Mouse (Mus musculus) skeletal muscle tissue, adult 2 months (tissue): ENCODE data around the gene Mettl18.

Experiments
- DNase-seq: peaks from one replicate; pipeline ENCODE4 v3.0.0-alpha.2; 2012; ENCODE audit warnings: low read depth, low spot score

Gene Mettl18

DNA sequence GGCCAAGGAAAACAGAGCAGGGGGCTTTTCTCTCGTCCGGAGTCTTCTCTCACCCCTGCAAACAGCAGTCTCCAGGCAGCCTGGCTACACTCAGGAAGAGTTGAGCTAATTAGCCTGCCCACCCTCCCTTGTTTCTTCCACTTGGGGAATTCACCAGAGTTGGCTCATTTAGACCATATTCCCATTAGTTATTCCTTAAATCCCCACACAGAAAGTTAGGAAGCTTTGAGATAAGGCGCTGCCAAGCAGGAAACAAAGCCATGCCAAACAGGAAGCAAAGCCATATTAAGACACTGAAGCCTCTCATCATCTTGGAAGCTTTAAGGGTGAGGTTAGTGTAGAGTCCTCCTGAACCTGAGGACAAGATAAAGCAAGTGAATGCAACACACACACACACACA is 48.9 kb downstream of the Mettl18 start:
- no peak for DNase-seq
